Mouse (Mus musculus) cerebellum, postnatal 36 days (tissue): ENCODE measurements at regions not wholly inside any gene's neighbourhood (a gene's known extent, or its start where the extent isn't known, plus 50 kb on each side); places are given as distances from the start of the nearest gene placed in this dataset.

Experiments
- DNase-seq, 2 experiments: peaks; one replicate each; pipeline ENCODE4 v3.0.0; 2021 to 2022; ENCODE audit warnings: mixed read lengths in 2 of 2

DNA sequence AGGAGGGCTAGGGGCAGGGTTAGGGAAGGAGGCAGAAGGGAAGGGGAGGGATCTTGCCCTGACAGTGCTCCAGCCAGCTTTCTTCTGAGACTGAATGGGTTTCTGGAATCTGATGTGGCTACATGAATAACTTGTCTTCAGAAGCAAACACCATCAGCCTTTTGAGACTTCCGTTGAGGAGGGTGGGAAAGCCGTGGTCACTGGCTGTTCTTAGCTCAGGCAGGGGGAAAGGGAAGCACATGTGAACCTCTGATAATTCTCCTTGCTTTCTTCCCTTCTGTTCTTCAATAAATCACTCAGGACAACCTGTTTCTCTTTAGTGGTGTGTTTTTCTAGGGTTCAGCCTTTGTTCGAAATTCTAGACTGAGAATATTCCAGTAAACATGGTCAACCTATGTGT lies 148.9 kb downstream of the Bcl11a start:
- no peak for DNase-seq

DNA sequence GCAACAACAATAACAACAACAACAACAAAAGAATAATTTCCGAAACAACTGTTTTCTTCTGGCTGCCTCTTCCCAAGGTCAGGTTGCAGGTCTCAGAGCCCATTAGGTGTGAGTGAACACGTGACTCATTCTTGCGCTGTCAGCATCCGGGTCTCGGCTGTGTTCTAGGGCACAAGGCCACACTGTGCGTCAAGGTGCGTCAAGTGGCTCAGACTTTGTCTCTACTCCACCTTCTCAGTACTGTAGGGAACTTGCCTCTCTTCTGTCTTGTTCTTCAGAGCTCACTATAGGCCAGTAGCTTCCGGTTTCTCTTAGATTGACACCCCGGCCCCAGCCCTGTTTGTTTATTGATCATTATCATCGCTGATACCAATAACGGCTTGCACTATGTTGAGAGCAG lies 155.5 kb downstream of the Bcl11a start:
- no peak for DNase-seq

DNA sequence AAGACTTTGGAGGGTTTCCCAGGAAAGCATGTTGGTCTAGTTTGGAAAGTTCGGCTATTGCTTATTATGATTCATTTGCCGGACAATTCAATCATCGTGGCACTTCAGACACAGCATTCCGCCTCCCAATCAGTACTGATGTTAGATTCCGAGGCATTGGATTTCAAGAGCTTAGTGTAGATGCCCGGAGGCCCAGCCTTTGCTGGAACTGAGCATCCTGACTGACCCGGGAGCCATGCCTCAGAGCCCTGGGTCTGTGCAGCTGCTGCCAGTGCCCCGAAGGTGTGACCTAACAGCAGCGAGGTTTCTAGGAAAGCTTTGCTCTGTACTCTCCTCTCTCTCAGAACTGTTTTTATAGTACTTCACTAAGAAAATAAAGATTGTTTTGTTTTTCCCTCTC lies 156.0 kb downstream of the Bcl11a start:
- DNase-seq: no peak

DNA sequence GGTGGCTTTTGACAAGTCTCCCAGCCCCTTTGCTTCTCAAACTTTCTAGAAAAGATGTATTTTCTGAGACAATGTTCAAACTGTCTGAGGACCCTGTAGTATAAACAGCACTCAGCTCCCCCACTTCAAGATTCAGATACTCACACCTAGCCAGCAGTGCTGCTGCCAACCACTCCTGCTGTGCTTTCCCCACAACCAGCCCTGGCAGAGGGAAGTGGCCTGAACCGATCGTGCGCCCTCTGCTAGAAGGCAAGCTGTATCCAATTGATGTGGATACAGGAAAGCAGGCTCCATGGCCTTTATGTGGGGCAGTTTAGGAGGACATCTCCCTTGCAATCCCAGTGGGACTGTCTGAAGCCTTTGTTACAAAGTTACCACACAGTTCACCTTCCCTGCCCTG lies 156.6 kb downstream of the Bcl11a start:
- DNase-seq: no peak

DNA sequence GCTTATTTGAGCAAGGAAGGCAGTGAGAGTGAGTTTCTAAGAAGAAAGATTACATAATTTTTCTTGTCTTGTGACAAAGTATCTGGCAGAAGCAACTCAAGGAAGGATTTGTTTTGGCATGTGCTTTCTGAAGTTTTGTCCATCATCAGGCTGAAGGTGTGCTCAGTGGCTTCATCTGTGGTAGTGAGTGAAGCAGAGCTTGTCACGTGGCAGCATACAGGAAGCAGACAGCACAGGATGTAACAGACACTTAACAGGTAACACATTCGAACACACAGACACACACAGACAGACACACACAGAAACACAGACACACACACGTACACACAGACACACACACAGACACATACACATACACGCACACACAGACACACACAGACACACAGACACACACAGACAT lies 157.5 kb downstream of the Bcl11a start:
- no peak for DNase-seq

DNA sequence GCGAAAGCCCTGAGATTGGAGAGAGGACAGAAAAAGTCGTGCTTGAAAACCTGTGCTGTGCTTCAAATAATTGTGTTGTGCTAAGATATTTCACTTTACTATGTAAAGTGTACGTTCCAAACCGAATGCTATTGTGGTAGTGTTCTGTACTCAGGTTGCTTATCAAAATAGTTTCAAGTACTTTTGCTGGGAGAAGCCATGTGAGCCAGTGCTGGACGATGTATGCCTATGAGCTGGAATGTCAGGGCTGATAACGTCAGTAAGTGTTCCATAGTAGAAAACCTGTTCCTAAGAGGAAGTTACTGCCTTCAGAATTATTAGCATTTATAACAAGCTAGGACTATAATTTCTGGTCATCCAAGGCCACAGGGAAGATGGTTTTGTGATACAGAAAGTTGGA lies 161.8 kb downstream of the Bcl11a start:
- DNase-seq: no peak

DNA sequence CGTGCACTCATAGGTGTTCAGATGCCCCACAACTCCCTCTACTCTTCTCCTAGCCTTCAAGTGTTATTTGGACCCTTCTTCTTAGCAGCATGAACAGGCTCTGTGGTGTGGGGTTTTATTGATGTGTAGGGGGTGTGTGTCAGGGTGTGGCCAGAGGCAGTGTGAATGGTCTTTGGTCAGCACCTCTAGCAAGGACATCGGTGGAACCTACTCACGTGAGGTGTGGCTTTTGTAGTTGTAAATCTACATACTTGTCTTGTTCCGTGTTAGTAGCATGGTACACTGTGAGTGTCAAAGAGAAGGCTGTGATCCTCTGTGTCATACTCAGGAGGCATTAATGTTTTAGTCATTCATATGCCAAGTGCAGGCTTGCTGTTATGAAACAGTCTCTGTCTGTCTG lies 164.2 kb downstream of the Bcl11a start:
- DNase-seq: no peak

DNA sequence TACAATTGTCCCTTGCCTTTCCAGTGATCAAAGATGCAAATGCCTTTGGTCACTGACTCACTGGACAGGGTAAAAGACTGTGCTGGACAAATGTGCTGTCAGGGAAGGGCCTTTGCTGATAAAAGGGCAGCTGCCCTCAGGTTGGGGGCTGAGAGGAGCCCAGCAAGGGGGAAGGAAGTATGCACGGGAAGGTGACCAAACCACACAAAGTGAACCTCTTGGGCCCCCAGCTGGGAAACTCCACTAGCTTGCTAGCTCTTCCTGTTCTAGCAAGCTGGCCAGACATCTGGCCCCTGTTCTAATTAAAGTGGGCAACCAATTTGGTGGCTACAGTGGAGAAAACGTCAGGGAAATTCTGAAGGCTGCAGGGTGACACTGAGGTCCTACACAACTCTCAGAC lies 165.0 kb downstream of the Bcl11a start:
- no peak for DNase-seq

DNA sequence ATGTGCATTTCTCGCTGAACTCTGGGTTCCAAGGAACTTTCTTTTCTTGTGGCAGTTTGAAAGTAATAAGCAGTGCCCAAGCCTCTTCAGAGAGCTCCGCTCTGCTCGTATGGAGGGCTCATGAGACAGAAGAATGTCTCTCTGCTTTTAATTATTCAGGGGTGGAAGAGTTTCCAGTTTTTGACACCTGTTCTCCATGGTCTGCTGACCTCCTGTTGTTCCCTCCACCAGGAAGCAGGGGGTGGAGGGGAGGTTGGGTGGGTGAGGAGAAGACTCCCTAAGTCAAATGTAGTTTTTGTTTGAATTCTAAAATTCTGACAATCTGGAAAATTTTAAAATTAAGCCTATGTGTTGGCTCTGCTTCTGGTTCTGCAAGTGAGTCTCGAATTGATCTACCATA lies 167.5 kb downstream of the Bcl11a start:
- DNase-seq: no peak

DNA sequence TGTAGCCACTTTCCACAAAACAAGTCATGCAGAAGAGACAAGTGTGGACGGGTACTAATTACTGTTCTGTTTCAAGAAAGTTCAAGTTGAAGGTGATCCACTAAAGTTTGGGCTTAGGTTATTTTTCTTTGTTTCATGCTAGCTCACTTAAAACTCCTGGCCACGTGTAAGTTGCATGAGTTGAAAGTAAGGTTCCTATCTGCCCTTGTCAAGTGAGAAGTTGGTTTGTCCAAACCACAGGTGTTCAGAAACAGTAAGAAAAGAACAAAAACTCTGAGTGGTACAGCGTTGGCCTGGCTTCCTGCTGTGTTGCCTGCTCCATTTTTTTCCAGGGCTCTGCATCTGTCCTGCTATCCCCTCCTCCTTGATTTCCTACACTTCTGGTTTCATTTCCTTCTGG lies 168.5 kb downstream of the Bcl11a start:
- no peak for DNase-seq

DNA sequence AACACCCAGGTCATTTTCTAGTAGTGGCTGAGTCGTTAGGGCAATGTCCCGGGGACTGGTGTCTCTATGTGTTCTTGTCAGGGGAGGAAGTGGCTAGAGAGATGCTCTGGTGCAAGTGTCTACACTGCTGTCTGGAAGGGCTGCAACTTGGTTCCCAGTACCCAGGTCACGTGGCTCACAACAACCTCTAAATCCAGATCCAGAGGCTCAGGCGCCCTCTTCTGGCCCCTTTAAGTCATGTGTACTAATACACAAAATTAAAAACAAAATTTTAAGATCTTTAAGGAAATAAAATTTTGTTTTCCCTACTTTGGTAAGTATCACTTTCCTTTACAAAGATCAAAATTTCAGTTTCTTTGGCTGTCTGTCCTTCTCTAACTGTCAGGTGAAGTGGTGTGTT lies 169.4 kb downstream of the Bcl11a start:
- DNase-seq: no peak

DNA sequence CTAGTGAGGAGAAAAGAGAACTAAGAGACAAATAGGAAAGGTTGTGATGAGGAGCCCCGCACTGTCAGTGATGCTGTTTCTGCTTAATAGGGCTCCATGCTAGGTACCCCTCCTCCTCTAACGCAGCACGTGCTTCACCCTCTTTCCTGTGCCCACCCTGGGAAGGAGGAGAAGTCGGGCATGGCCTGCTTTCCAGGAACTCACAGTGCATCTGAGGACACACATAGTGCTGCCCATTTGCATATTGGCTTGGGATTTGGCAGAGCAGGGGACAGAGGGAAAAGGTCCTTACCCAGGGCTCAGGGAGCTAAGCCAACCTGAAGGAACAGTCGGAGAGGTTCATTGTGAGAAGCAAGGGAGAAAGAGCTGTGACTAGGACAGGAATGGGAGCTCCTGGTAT lies 173.7 kb downstream of the Bcl11a start:
- no peak for DNase-seq

DNA sequence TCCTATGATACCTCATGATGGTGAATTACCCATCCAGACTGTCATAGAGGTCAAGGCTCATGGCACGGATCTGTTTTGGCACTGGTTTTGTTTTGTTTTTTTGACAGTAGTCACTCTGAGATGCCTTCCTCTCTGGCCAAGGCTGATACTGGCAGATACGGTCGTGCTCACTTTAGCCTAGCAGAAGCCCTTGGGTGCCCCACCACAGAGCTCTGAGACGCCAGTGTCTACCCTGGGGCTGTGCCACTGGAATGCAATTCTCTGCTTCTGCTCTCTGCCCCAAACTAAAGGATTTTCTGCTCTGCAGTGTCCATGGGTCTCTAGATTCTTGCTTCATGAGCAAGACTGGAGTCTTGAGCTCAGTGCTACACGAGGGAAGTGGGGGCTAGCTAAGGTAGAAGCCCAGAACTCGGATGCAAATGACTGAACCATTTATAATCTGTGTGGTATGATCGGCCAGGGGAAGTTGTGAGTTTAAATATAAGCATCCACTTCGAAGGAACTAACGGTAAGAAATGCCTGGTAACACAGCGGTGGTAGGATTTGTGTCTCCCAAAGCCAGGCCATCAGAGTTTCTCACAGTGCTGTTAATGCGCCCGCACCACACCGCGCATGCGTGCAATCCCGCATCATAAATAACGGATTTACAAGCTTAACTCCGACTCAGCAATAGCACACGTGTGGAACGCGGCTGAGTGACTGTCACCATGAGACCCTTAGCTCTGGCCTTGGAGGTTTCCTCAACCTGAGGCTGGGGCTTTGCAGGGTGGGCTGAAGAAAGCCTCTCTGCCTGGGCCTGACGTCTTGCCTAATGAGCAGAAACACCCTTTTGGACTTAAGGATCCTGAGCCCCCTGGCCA lies 177.6 kb downstream of the Bcl11a start:
- DNase-seq: no peak

DNA sequence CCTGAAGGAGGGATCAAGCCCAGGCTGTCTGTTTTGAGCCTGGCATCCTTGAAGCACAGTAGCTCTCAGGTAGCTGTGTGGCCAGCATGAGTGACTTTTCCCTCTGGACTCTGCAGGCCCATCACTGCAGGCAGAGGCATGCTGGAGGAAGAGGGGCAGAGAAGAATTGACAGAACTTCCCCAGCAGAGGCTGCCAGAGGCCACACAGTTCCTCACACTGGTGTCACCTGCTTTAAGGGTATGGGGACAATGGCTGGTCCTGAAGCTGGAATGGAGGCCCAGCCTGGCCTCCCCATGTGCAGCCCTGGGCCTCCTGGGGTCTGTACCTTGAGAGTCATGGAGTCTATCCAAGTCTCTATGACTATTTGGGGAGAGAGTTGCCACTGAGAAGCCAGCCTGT lies 179.9 kb downstream of the Bcl11a start:
- no peak for DNase-seq

DNA sequence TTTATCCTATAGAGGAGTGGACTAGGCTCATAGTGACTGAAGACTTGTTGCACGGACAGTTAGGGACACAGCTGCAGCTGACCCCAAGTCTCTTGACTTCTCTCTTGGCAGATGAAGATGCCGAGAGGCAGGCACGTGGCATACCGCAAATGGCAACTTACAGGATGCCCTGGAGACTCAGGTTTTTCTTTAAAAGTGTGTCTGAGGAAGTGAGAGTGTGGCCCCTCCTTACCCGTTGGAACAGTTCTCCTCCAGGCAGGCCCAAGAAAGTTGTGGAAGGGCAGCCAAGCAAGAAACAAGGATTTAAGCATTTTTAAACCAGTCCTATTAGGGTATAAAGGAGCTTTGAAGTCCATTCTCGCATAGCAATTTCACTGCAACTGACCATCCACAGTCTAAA lies 180.5 kb downstream of the Bcl11a start:
- DNase-seq: no peak

DNA sequence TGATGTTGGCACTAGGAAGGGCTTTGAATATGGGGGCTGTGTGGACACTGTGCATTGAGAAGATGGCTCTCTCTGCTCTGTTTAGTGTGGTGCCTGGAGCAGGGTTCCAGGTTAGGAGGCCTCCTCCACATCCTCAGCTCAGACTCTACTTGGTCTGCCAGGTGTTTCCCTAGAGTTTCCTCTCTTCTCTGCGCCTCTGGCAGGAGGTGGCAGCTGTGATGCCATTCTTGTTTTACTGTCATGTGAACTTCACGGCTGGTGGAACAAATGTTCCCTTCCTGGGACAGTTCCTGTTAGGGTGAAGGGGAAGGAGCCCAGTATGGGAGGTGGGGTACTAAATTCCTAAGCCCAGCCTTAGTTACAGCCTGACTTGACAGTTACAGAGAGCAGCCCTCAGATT lies 181.8 kb downstream of the Bcl11a start:
- DNase-seq: no peak

DNA sequence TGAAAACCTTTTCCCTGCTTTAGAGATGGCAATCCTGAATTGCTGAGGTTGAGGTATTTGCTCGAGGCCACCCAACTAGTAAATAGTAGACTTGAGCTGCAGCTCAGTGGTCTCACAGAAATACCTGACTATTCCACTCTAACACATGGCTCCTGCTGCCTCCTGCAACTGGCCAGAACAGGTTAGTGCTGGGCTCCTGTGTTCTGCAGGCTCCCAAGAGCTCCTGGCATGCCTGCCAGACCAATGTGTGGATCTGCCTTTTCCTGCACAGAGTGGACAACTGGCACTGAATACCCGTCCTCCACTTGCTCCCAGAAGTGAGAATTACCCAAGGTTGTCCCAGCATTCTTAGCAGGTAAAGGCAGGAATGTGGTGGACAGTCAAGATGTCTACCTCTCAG lies 191.2 kb downstream of the Bcl11a start:
- no peak for DNase-seq

DNA sequence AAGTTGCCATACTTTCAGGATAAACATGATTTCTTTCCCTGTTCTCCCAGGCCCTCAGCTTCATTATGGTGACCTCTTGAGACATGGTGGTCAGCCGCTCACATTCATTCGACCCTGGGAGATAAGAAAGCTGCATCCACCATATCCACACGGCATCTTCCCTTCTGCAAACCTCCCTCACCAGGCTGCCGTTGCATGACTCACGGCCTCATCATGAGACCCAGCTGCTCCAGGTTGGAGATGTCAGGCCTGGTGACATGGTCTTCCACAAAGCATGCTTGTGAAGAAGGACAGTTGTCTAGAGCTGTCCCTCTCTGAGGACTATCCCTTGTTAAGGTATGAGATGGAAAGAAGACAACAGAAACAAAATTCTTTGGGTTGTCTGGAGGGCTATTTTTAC lies 203.8 kb downstream of the Bcl11a start:
- no peak for DNase-seq

DNA sequence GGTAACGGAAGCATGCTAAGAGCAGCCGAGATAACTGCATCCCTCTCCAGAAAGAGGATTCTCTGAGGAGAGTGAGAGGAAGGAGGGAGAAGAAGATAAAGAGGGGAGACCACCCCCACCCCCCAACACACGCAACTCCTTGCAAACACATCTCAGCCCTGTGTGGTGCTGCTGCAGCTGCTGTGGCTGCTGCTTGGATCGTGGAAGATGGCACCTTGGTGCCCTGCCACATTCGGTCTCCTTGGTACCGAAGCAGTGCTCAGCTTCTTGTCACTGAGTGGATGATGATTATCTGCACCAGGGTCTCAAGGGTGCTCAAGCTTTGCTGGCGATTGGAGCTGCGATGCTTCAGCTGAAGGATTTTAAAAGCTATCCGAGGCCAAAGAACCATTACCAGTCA lies 204.7 kb downstream of the Bcl11a start:
- DNase-seq: no peak

DNA sequence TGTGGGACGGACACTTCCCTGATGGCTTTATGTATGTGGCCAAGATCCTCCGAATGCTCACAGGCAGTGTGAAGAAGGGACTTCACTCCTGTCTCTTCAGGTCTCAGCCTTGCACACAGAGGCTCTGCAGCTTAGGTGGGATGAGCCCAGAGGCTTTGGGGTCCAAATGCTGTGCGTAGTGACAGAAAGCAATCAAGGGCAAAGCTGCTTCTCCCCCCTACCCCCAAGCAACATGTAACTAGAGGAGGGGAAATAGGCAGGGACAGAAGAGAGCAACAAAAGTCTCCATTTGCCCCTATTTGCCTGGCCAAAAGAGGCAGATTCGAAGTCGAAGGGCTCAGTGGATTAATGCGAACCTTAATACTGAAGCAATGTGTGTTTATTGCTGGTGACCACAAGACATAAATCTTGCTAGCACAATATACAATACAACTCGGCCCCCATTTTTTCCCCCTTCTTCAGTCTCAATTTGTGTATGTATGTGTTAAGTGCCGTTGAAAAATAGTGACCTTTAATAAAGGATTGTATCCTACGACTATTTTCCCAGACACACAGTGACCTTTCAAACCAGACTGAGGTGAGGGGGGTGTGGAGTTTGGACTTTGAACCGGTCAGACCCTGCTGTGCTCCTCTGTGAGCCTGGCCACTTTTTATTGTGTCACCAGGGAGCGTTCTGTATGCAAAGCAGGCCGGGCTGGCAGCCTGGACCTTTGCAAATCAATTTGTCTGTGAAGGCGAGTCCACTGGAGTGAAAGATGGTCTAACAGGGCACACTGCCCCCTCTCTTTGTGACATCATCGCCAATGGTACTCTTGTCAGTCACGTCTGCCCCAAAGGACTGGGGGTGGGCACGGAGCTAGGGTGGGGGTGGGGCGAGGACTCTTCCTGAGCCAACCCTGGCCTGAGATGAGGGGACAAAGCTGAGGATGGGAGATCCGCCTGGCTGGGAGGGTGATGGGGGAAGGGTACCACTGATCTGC lies 208.6 kb downstream of the Bcl11a start:
- DNase-seq: no peak

DNA sequence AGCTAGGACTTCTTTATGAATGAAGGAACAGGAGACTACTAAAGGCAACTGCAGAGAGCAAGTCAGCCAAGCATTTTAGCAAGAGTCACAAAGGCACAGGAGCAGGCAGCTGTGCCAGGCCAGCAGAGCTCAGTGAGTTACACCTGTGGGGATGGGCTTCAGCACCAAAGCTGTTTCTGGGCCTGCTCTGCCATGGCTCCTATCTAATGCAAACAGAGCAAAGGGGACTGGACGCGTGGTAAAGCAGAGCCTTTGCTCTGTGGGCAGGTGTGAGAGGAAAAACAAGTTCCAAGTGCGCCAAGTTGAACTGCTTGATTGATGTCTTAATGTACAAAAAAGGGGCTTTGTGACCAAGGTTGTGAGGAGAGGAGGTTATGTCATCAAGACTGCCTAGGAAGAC lies 215.4 kb downstream of the Bcl11a start:
- no peak for DNase-seq

DNA sequence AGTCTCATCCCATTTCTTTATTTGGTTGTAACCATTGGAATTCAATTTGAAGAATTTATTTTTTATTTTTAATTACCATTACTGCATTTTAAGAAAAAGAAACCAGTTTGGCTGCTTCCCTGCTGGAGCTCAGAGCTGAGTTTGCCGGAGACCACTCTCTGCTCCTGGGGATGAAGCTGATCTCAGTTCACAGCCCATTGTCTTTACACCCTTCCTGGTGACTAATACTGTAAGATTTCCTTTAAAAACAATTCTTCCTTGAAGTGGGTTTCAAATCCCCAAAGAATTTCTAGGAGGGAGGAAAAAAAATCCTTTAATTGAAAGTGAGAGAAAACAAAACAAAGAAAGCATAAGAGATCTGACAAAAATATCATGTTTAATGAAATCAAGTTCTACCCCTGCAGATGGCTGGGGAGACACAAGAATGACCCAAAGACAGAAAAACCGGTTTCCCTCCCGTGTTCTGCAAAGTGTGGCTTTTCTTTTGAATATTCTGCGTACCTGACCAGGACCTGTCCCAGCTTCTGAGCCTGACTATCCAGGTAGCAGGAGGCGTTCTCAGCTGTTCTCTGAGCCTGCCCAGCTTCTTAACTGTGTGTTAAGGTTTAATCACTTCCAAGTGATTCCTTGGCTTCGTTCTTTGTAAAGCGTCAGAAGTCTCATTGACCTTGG lies 216.1 kb downstream of the Bcl11a start:
- no peak for DNase-seq

DNA sequence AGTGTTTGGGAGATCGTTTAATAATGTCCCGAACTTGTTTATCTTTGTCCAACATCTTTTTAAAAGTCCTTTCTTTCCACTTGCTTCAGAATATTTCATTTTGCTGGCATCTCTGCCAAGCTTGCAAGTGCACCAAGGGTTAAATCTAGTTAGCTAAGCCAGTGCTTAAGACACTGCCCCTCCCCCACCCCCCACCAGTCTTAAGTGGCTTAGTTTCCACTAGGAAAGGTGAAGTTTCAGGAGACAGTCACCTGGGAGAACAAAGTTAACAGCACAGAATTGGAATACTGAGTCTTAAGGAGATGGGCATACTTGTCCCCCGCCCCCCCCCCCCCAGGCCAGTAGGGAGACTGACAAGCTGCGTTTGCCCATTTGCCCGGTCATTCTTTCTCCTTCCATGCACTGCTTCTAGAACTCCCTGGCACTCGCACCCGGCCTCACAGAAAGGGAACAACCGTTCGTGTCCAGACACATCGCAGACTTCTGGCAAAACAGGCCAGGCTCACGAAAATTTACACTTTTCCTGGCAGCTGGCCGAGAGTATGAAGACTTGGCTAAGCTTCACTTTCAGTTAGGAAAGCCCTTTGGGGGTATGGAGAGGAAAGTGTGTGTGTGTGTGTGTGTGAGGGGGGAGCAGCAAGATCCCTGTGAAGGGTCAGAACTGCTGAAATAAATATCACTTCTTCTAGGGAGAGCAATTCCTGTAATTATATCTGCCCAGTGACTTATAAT lies 219.2 kb downstream of the Bcl11a start:
- DNase-seq: no peak
